Mouse (Mus musculus) embryo, embryonic 11 days (tissue): ENCODE measurements at regions not wholly inside any gene's neighbourhood (a gene's known extent, or its start where the extent isn't known, plus 50 kb on each side); places are given as distances from the start of the nearest gene placed in this dataset.
A peak's percentile ranks its signal among the peaks of the same experiment; 100 is the strongest.

Experiments used
- DNase-seq: peaks from one replicate; pipeline ENCODE4 v3.0.0-alpha.2; 2015

GRCm38 (mm10) chr3:34885137-34885536, 234.9 kb downstream of the Sox2 start:
- no peak for DNase-seq

DNA sequence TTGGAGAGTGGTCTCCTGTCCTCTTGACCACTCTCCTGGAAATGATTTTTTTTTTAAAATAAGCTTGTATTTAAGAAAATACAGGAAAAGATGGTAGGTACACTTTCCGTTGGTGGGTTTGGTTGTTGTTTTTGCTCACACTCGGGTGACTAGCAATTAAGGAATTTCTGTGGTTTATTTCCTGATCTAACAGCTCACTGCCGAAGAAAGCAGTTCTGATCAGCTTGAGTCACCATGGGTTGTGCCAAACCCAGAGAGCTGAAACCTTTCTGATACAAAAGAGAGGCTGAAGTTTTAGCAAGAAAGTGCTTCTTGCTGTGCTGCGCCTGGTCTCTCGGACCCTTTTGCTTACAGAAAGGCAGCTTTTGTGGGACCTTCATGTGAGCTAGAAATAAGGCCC, 243.2 kb downstream of the Sox2 start:
- no peak for DNase-seq

DNA sequence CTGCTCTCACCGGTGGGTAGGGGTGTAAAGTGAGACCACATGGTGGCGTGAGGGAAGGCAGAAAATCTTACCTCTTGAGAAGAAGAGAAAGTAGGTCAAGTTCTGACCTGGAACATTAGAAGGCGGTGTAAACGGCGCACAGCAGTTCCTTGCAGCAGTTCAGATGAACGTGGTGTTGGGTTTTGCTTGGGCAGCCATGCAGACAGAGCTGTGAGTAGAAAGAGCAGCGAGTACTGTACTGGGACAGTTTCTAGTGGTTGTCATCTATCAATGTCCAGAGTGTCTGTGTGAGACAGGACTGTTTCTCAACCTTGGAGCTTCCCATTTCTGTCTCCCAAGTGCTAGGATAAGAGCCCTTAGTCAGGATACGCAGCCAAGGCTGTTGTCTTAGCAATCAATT, 252.9 kb downstream of the Sox2 start:
- DNase-seq = no peak

GRCm38 (mm10) chr3:34908489-34908888, 258.3 kb downstream of the Sox2 start:
- no peak for DNase-seq

- DNase-seq = no peak
Measured at GRCm38 (mm10) chr3:34909350-34909749, 259.1 kb downstream of the Sox2 start.

GRCm38 (mm10) chr3:34918326-34918932, 268.2 kb downstream of the Sox2 start:
- DNase-seq = peak; percentile 41

DNA sequence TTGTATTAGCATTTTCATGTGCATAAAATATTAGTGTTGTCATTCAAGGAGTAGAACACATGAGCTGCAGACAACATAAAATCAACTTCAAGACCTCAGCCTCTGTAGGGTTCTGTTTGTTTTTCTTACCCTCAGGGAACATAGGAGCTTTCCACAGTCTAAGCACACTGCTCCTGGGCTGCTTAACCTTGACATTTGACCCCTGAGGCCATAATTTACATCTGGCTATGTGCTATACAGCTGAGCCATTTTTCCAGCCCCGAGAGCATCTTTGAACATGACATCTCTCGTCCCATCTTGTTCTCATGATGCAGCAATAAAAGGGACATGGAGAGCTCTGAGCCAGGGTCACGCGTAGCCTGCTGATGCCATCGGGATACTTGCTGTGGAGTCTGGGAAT, 270.3 kb downstream of the Sox2 start:
- peak; percentile 44 for DNase-seq

- DNase-seq = peak; percentile 24
Measured at GRCm38 (mm10) chr3:34949867-34950266, 299.7 kb downstream of the Sox2 start.

DNA sequence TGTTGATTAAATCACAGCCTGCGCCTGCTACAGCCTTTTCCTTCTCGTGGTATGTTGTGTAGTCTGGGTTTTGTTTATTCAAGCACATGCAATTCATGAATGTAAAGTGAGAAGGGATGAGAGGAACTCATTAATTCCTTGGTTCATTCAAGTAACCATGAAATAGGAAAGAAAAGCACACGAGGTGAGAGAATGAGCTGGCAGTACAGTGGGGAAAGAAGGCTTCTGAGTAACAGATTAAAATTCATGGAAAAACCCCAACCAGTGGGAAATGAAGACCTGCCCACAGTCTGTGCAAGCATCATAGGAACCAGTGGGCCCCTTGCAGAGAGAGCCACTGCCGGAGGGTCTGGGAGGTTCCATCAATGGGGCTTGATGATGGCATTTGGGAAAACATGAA, 306.0 kb downstream of the Sox2 start:
- DNase-seq = no peak

DNA sequence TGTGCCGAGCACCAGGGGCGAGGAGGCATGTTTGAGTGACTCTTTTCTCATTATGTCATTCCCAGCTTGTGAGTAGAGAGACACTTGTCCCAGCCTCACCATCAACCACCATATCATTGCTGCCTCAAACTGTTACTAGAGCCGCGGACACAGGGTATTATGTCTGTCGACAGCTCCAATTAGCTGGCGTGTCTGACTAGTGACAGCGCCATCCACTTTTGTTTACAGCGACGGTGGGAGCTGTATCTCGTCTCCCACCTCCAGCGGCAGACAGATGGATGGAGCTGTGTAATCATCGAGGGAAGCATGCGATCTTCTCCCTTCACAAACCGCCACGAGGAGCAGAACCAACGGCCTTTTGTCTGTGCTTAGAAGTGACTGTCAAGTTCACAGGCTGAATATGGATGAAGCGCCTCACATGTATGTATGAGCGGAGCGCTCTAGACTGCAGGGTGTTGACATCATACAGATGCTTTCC, 308.9 kb downstream of the Sox2 start:
- DNase-seq = peak; percentile 19

DNA sequence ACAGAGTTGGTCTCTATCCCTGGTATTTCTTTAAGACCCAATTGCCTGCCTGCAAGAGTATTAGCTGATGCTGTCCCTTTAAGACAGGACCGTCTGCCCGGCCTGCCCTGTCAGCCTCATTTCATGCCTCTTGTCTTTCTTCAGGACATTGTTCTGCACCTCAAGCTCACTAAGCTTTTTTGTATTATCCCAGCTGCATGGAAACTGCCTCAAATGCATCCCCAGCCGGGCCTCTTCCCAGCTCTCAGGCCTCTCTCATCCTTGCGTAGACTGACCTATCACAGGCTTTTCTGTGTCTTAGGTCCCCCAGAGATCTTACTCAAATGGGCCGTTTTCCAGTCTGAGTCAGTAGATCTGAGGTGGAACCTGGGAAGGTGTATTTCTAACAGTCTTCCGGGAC, 316.2 kb downstream of the Sox2 start:
- peak; percentile 42 for DNase-seq

DNA sequence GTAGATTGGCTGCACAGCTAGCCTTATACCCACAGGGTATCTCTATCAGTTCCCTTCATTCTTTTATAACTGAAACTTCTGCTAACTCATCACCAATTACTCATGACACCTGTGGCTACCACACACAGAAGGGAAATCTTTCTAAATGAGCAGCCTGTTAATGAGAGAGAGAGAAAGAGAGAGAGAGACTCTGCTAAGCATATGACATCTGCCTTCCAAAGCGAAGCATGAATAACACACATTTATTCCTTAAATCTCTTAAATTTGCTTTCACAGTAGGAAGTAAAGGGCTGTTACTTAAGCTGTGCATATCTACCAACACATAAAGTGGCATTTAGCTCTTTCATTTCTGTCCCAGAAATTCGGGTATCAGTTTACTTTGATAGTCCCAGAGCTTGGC, 317.7 kb downstream of the Sox2 start:
- no peak for DNase-seq

- DNase-seq = no peak
Measured at GRCm38 (mm10) chr3:34971536-34971935, 321.3 kb downstream of the Sox2 start.

GRCm38 (mm10) chr3:34974371-34974770, 324.2 kb downstream of the Sox2 start:
- DNase-seq = no peak
